Mouse (Mus musculus) stomach, postnatal 0 days (tissue): ENCODE results near the gene Taf8. TPM values are rescaled to one million over a fixed set of nuclear protein-coding genes. Genes with fewer than 3 reads are reported as not detected.

ENCODE experiments used
- ATAC-seq: fragments of 200-750 bp; cut with Nextera tagmentation; 2 replicates; pipeline ENCODE4 v1.8.0; 2017; ENCODE audit not compliant: low FRiP score, low TSS enrichment
- DNase-seq: peaks from one replicate; pipeline ENCODE4 v3.0.0-alpha.2; 2016; ENCODE audit warnings: low spot score
- H3K27ac ChIP-seq: fragments of 300-500 bp; sonication (generic); replicated peaks from 2 replicates; pipeline ENCODE4 v1.5.1; 2014; ENCODE audit warnings: mild to moderate bottlenecking, control low read depth
- H3K27me3 ChIP-seq: fragments of 300-500 bp; sonication (generic); 2 replicates; pipeline ENCODE4 v1.6.1; 2014; ENCODE audit warnings: low read length; ENCODE audit not compliant: control insufficient read depth, insufficient read depth
- H3K36me3 ChIP-seq: fragments of 300-500 bp; sonication (generic); 2 replicates; pipeline ENCODE4 v1.6.1; 2014; ENCODE audit warnings: low read length, mixed read lengths; ENCODE audit not compliant: control insufficient read depth, insufficient read depth
- H3K4me1 ChIP-seq: fragments of 300-500 bp; sonication (generic); replicated peaks from 2 replicates; pipeline ENCODE4 v1.6.1; 2014; ENCODE audit warnings: antibody characterized with exemption; ENCODE audit not compliant: control insufficient read depth, insufficient read depth
- H3K4me2 ChIP-seq: fragments of 300-500 bp; sonication (generic); replicated peaks from 2 replicates; pipeline ENCODE4 v1.6.1; 2014; ENCODE audit warnings: low read depth, mild to moderate bottlenecking, control low read depth, moderate library complexity
- H3K4me3 ChIP-seq: fragments of 300-500 bp; sonication (generic); 2 replicates; pipeline ENCODE4 v1.5.1; 2014; ENCODE audit warnings: low read depth, low read length, control low read depth
- H3K9ac ChIP-seq: fragments of 300-500 bp; sonication (generic); 2 replicates; pipeline ENCODE4 v1.6.1; 2014; ENCODE audit warnings: mild to moderate bottlenecking, low read length, control low read depth, mixed read lengths
- H3K9me3 ChIP-seq: fragments of 300-500 bp; sonication (generic); 2 replicates; pipeline ENCODE4 v1.6.1; 2016; ENCODE audit warnings: low read length; ENCODE audit not compliant: control insufficient read depth
- CTCF ChIP-seq: IDR thresholded peaks from 2 replicates; pipeline ENCODE4 v1.5.1; 2016; ENCODE audit warnings: antibody characterized with exemption, low read depth, mild to moderate bottlenecking, moderate library complexity
- EP300 ChIP-seq: optimal IDR thresholded peaks from 2 replicates; pipeline ENCODE3; 2016; ENCODE audit warnings: antibody characterized with exemption
- WGBS: fragments of 180-500 bp; shearing (Covaris S2); extraction: QIAGEN DNeasy Blood & Tissue Kit; methylation state at CpG from one replicate; pipeline ENCODE4 v1.1.7; 2014; 5-methylcytosine and 5-hydroxymethylcytosine counted together
- polyA plus RNA-seq: library from polyadenylated mRNA; unstranded; fragments of >200 nt; fragmentation: Nextera tagmentation; extraction: Ambion mirVana; gene quantifications from 2 replicates; pipeline ENCODE4 v1.2.1, GENCODE M21; 2015

The Taf8 gene
- polyA plus RNA-seq, 1 experiment from 2014 or later = 11.0 TPM

- TF ChIP-seq CTCF (0 out of 2 replicates have a peak, but pooled peaks have one; percentile 1), EP300 (no peak)
These were observed 27.5 kb upstream of the Taf8 start for GRCm38 (mm10) chr17:47529595-47529994.

GRCm38 (mm10) chr17:47528919-47529318 lies 26.8 kb upstream of the Taf8 start:
- no peak overlapping the region for H3K4me3 ChIP-seq
- H3K4me1 ChIP-seq = peaks cover 10% of the 10 kb centered on the region
- DNase-seq (no peak), ATAC-seq (no peak)
- H3K27me3 ChIP-seq = no peaks in the 10 kb centered on the region
- 0 out of 2 replicates have a peak overlapping the region, but pooled peaks have one; percentile 18 for H3K27ac ChIP-seq
- H3K9ac ChIP-seq = no peak overlapping the region
- TF ChIP-seq EP300 (no peak), CTCF (no peak)
- 65% methylated on average over 8 of the region's 8 CpGs for WGBS
- H3K36me3 ChIP-seq = no peaks in the 10 kb centered on the region
- no peaks in the 10 kb centered on the region for H3K9me3 ChIP-seq
- no peak overlapping the region for H3K4me2 ChIP-seq

More at GRCm38 (mm10) chr17:47529595-47529994, 27.5 kb upstream of the Taf8 start:
- Histone ChIP-seq H3K27me3 (no peaks in the 10 kb centered on the region), H3K4me3 (no peak overlapping the region), H3K36me3 (no peaks in the 10 kb centered on the region), H3K9ac (no peak overlapping the region), H3K4me1 (peaks cover 10% of the 10 kb centered on the region), H3K27ac (no peak overlapping the region), H3K4me2 (no peak overlapping the region), H3K9me3 (no peaks in the 10 kb centered on the region)
- ATAC-seq (no peak), DNase-seq (no peak)
- 80% methylated on average over 11 of the region's 11 CpGs for WGBS

DNA sequence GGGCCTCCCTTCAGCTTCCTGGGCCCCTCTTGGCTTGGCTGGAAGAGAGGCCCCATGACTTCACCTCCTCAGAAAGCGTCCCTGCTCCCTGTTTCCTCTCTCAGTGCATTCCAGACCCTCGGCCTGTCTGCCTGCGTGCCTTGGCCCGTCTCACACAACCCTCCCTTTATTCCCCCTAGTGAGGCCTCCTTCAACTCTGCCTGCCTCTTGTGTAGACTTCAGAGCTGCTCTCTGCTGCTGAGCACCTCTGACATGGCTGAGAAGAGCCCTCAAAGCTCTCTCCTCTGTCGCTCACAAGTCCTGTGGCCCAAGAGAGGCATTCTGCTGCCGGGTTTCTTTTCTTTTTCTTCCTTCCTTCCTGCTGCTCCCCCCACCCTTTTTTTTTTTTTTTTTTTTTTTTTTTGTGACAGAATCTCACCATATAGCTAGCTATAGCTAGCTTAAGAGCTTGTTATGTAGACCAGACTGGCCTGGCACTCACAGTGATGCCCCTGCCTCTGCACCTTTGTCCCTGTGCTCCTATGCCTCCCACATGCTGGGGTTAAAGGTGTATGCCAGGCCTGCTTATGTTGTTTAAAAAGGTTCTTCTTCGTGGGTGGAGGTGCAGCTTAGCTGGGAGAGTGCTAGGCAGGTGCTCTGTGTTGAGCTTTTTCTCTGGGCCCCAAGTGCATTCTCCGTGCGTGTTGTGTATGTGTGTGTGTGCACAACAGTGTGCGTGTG lies 25.6 kb upstream of the Taf8 start:
- Histone ChIP-seq H3K4me3 (no peak overlapping the region), H3K9me3 (no peaks in the 10 kb centered on the region), H3K27ac (peak overlapping the region; percentile 92), H3K27me3 (no peaks in the 10 kb centered on the region), H3K36me3 (no peaks in the 10 kb centered on the region), H3K9ac (0 out of 2 replicates have a peak overlapping the region, but pooled peaks have one; percentile 47), H3K4me2 (peak overlapping the region; percentile 23), H3K4me1 (peaks cover 17% of the 10 kb centered on the region)
- TF ChIP-seq CTCF = peak; percentile 14
- TF ChIP-seq EP300 = no peak
- ATAC-seq (peak; percentile 62; the same call in 1 of the 2 replicates), DNase-seq (peak; percentile 43)
- 19% methylated on average over 10 of the region's 10 CpGs for WGBS

GRCm38 (mm10) chr17:47526856-47527520 lies 24.9 kb upstream of the Taf8 start:
- WGBS = 54% methylated on average over 17 of the region's 17 CpGs
- H3K9ac ChIP-seq = no peak overlapping the region
- H3K4me3 ChIP-seq = no peak overlapping the region
- no peaks in the 10 kb centered on the region for H3K9me3 ChIP-seq
- H3K27ac ChIP-seq = peak overlapping the region; percentile 92
- H3K4me2 ChIP-seq = peak overlapping the region; percentile 23
- no peaks in the 10 kb centered on the region for H3K36me3 ChIP-seq
- peaks cover 20% of the 10 kb centered on the region for H3K4me1 ChIP-seq
- DNase-seq (peak; percentile 35), ATAC-seq (peak; percentile 45)
- no peak for TF ChIP-seq EP300
- no peak; the same call in 1 of the 2 replicates for TF ChIP-seq CTCF
- no peaks in the 10 kb centered on the region for H3K27me3 ChIP-seq

DNA sequence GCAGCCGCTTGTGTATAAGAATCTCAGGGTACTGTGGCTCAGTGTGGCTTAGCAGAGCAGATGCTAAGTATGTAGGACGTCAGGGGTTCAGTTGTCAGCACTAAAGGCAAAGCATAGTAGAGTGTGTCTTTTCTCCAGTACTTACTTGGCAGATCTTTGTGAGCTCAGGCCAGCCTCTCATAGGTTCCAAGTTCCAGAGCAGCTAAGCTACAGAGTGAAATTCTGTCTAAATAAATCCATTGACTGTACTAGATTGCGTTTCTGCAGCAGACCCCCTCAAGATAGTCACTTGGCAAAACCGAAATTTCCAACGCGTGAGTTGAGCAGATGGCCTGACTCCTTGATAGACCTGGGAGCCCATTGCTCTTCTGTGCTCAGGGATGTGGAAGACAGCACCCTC lies 22.9 kb upstream of the Taf8 start:
- DNase-seq (no peak), ATAC-seq (no peak)
- Histone ChIP-seq H3K4me1 (peaks cover 25% of the 10 kb centered on the region), H3K4me2 (no peak overlapping the region), H3K36me3 (no peaks in the 10 kb centered on the region), H3K9ac (no peak overlapping the region), H3K27me3 (no peaks in the 10 kb centered on the region), H3K4me3 (no peak overlapping the region), H3K27ac (no peak overlapping the region; the same call in 1 of the 2 replicates), H3K9me3 (no peaks in the 10 kb centered on the region)
- 59% methylated on average over 6 of the region's 6 CpGs for WGBS
- TF ChIP-seq CTCF (no peak), EP300 (no peak)

GRCm38 (mm10) chr17:47524055-47524454 lies 22.0 kb upstream of the Taf8 start:
- peaks cover 25% of the 10 kb centered on the region for H3K4me1 ChIP-seq
- no peaks in the 10 kb centered on the region for H3K36me3 ChIP-seq
- 62% methylated on average over 8 of the region's 8 CpGs for WGBS
- H3K27me3 ChIP-seq = no peaks in the 10 kb centered on the region
- DNase-seq = no peak
- H3K27ac ChIP-seq = no peak overlapping the region; the same call in 1 of the 2 replicates
- ATAC-seq = no peak
- H3K4me3 ChIP-seq = no peak overlapping the region
- no peak overlapping the region for H3K4me2 ChIP-seq
- no peaks in the 10 kb centered on the region for H3K9me3 ChIP-seq
- TF ChIP-seq CTCF (no peak), EP300 (no peak)
- H3K9ac ChIP-seq = no peak overlapping the region
